Mouse (Mus musculus) bone marrow macrophage, adult 2 months (primary cell): Measurements from ENCODE around the gene Chd6.

ENCODE experiments used
- CTCF ChIP-seq: IDR thresholded peaks from 2 replicates; pipeline ENCODE4 v1.5.1; 2012; ENCODE audit warnings: low read depth, mild to moderate bottlenecking, low read length, moderate library complexity
- POLR2A ChIP-seq: IDR thresholded peaks from 2 replicates; pipeline ENCODE4 v1.6.1; 2012; ENCODE audit warnings: mild to moderate bottlenecking, low read depth, low read length, borderline replicate concordance

DNA sequence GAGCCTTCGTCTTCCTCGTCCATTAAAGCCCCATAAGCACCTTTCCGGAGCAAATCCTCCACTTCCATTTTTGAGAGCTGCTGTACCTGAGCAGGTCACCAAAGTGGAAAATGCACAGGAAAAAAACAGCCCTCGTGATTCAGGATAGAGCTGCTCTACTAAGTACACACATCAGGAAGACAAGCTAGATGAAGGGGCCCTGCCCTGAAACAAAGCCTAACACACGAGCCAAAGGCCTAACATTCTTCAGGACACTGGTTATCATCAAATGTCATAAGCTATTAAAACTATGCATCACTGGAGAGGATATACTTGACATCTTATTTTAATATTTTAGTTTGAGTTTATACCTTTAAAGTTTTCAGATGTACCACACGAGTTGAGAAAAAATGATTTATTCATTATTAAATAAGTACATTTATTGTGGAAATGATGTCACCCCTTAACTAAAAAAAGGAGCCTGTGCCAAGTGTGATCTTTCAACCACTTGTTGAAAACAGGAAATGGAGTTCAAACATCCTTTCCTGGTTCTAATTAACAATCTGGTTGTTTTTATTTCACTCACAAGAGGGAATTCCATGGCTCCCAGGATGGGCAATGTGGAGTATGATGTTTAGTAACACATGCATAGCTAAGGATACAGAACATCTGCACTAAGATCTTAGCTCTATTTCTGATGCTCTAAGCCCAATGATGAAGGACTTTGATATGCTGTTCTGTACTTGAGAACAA is 118.4 kb downstream of the Chd6 start:
- TF ChIP-seq CTCF, result no peak
- TF ChIP-seq POLR2A, result no peak
